Mouse (Mus musculus): ENCODE measurements around the gene Ube2o.

Gene Ube2o

GRCm38 (mm10) chr11:116580711-116581375, 404 bp downstream of the Ube2o start:
- peak; percentile 69 for DNase-seq (ENCODE audit: inconsistent ontology term)

- no peak for DNase-seq (ENCODE audit: inconsistent ontology term)
Measured at GRCm38 (mm10) chr11:116580031-116580652, 1.1 kb downstream of the Ube2o start.

DNA sequence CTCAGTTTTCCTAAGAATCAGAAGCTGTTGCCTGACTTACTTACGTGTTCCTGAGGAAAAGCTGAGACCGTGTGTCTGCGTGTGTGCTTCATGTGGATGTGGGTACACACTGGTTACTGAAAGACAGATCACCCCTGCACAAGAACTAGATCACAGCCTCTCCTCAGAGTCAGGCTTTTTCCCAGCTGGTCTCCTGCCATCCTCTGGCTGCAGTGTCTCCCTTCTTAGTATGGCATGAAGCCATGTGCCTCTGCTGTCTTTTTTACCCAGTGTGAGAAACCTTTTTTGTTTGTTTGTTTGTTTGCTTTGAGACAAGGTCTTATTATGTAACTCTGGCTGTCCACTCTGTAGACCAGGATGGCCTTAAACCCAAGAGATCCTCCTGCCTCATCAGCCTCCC, 2.0 kb downstream of the Ube2o start:
- DNase-seq (ENCODE audit: inconsistent ontology term), result no peak

GRCm38 (mm10) chr11:116575396-116575795, 5.9 kb downstream of the Ube2o start:
- no peak for DNase-seq (ENCODE audit: inconsistent ontology term)

DNA sequence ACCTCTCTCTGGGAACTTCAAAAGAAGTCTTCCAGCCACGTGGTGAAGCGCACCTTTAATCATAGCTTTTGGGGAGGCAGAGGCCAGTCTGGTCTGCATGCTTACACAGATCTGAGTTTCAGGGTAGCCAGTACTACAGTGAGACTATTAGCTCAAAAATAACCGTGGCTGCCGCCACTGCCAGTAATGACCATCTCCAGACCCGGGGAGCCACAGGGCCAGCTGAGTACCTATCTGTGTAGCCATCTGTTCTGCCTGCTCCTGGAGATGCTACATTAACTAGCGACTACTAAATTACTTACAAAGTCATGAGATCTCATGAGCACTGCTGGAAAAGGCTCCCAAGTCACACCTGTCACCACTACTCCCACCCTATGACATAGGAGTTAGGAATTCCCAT, 6.3 kb downstream of the Ube2o start:
- DNase-seq (ENCODE audit: inconsistent ontology term), result no peak

- no peak for DNase-seq (ENCODE audit: inconsistent ontology term)
Measured at GRCm38 (mm10) chr11:116574486-116574885, 6.8 kb downstream of the Ube2o start.

- no peak for DNase-seq (ENCODE audit: inconsistent ontology term)
Measured at GRCm38 (mm10) chr11:116572756-116573543, 8.3 kb downstream of the Ube2o start.

GRCm38 (mm10) chr11:116571767-116572679, 9.2 kb downstream of the Ube2o start:
- DNase-seq (ENCODE audit: inconsistent ontology term), result peak; percentile 75

- DNase-seq (ENCODE audit: inconsistent ontology term), result no peak
Measured at GRCm38 (mm10) chr11:116570821-116571220, 10.4 kb downstream of the Ube2o start.

DNA sequence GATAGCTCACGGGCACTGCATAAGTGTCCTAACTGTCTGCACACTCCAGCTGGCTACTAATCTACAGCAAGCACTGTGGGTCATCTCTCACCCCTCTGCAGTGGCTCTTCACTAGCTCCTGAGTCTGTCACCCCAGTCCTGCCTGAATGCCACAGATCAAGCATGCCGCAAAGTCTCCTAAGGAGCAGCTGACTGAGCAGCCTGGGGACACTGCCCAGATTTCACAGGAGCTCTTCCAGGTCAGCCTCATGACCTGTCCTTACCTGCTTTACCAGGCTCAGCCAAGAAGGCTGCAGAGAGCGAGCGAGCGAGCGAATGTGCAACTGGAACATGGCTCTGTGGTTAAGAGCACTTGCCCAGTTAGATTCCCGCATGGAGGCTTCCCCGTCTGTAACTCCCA, 13.7 kb downstream of the Ube2o start:
- DNase-seq (ENCODE audit: inconsistent ontology term), result no peak

DNA sequence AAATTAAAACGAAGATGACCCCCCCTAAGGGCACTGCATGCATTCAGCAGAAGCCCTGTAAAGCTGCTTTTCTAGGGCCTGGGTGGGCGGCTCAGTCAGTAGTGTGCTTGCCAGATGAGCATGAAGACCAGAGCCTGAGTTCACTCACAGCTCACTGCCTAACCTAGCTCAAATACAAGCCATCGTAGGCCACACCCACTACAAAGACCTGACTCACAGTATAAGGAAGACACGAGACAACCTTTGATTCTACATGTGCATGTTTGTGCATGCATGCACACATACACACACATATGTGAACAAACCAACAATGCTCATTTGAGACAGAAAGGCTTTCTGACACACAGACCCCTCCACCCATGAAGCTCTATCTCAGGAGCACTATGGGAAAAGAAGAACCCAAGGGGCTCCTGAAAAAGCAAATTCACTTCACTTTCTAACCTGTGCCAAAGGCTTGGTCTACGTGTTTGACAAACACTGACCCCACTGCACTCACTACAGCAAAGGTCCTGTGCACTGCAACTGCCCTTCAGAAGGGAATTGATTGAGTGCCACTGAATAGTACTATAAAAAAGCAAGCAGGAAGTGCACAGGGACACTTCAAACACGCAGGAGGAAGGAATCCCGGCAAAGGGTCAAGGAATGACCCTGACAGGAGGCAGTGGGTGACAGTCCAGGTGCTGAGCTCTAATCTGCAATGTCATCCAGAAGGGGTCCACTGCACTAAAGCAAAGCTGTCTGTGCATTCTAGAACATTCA, 15.8 kb downstream of the Ube2o start:
- DNase-seq (ENCODE audit: inconsistent ontology term), result no peak

DNA sequence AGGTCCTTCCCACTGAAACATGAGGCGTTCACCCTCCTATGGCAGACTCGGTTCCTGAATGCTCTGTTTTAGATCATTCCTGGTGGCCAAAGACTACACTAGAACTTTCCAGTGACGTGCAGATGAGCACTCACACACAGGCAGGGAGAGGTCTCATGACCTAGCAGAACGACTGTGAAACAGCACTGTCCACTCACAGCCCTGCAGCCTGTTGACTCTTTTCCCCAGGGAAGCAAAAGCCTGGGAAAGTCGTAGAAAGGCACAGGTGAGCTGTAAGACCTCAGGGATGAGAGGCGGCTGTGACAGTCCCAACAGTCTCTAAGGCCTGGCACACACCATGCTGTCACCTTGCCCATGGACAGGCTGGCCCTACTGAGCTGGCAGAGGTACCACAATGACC, 24.9 kb downstream of the Ube2o start:
- no peak for DNase-seq (ENCODE audit: inconsistent ontology term)

DNA sequence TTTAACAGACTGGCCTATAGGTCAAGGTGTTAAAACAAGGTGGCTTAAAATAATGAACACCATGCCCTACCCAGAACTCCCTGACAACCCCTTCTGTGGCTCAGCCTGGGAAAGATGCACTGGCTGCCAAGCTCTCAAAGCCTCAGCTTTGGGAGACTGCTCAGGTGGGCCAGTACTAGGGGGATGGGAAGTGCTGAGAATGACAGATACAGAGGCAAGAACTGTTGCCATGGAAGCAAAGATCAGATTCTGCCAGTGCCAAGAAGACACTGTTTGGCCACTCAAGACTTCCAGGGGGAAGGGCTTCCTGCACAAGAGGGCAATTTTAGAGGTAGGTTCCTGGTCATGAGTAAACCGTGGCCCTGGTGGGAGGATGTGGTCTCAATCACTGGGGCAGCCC, 25.7 kb downstream of the Ube2o start:
- no peak for DNase-seq (ENCODE audit: inconsistent ontology term)

DNA sequence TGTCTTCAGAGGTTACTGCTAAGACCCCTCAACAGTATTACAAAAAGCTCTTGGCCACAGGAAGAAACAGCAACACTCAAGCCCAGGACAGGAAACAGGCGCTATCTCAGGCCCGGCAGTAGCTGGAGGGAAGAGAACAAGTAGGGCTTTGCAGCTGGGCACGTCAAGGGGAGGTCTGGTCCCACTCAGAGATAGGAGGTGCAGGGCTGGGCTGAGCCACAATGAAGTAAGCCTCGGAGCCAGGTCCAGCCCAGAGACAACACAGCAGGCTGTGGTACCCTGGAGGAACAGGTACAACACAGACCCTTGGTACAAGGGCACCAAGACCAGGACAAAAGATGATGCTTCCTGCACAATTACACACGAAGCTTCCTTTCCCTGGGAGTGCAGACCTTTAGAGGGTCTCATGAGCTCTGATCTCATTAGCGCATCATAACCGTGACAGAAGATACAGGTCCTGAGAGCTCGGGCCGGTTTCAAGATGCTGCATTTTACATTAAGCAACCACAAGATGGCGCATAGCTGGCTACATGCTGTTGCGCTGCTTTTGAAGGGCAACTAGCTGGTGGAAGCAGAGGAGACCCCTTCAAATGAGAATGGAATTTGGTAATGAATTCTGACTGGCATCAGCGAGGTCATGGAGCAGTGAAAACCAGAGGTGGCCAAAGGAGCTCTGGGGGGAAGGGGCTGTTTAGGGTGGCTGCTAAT, 26.9 kb downstream of the Ube2o start:
- peak; percentile 37 for DNase-seq (ENCODE audit: inconsistent ontology term)

DNA sequence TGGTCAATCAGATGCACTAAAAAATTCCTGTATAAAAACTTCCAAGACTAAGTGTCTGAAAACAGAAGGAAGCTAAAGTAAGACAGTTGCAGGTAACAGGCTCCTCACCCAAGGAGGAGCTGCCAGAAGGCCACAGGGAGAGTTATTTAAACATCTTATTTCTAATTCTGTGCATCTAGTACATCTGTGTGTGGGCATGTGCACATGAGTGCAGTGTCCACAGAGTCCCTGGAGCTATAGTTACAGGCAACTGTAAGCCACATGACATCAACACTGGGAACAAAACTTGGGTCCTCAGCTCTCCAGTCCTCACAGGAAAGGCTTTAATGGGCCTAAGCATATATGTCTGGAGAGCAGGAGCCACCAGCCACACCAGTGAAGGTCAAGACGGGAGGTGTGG, 29.1 kb downstream of the Ube2o start:
- no peak for DNase-seq (ENCODE audit: inconsistent ontology term)

GRCm38 (mm10) chr11:116550748-116551147, 30.5 kb downstream of the Ube2o start:
- no peak for DNase-seq (ENCODE audit: inconsistent ontology term)

DNA sequence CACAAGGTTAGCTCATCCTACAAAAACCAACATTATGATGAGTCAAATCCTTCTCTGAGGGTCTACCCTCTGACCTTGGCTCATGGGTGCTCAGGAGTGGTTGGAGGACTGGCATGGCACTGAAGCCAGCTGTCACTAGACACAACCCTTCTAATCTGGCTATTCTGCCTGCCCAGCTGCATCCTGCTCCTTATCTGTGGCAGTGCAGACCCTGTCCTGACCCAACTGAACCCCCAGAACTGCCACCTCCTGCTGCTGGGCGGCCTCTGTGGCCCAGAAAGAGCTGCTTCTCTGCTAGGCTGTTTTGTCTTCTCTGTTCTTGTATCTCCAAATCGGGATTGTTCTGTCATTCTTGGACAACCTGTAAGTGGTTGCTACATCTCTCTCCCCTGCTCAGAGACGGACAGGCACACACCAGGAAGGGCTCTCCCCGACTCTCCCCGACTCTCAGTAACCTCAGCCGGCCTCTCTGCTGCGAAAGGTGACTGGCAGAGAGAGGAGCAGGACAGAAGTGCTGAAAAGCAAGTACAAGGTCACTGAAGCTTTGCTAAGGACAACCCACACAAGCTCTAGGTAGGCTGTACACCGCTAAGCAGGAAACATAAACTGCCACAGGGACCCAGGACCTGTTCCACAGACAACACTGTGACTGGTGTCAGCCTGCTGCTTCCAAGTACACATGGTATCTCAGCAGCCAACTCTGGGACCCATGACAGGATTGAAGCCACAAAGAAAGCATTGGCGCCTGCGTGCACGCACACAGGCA, 31.8 kb downstream of the Ube2o start:
- no peak for DNase-seq (ENCODE audit: inconsistent ontology term)

DNA sequence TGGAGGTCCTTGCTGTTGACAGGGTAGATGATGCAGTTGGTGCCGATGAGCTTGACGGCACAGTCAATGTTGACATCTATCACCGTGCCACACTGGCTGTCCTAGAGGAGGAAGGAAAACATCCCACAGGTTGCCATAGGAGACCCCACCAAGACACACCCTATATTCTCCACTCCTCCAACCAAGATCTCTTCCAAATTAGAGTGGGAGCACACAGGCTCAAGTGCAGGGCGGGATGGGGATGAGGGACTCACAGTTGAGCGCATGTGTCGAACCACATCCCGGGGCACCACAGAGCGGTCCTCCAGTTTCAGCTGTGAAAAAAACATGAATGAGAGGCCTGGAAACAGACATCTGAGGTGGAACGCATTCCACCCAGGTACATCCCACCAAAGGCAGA, 32.5 kb downstream of the Ube2o start:
- no peak for DNase-seq (ENCODE audit: inconsistent ontology term)

GRCm38 (mm10) chr11:116547296-116548060, 33.8 kb downstream of the Ube2o start:
- DNase-seq (ENCODE audit: inconsistent ontology term), result no peak

All from Muller cell, postnatal 12 days (primary cell).